Mouse (Mus musculus): Measurements from ENCODE around the gene Sult6b2.

Gene Sult6b2

GRCm38 (mm10) chr6:142745484-142745883 is 58.8 kb downstream of the Sult6b2 start:
- no peak for ATAC-seq (ENCODE audit: insufficient number of reproducible peaks, low FRiP score, low TSS enrichment)

GRCm38 (mm10) chr6:142743193-142743592 is 61.1 kb downstream of the Sult6b2 start:
- ATAC-seq (ENCODE audit: insufficient number of reproducible peaks, low FRiP score, low TSS enrichment) = no peak

GRCm38 (mm10) chr6:142741763-142742162 is 62.5 kb downstream of the Sult6b2 start:
- ATAC-seq (ENCODE audit: insufficient number of reproducible peaks, low FRiP score, low TSS enrichment) = no peak

GRCm38 (mm10) chr6:142738637-142739036 is 65.7 kb downstream of the Sult6b2 start:
- ATAC-seq (ENCODE audit: insufficient number of reproducible peaks, low FRiP score, low TSS enrichment) = no peak

GRCm38 (mm10) chr6:142738225-142738624 is 66.1 kb downstream of the Sult6b2 start:
- no peak for ATAC-seq (ENCODE audit: insufficient number of reproducible peaks, low FRiP score, low TSS enrichment)

- ATAC-seq (ENCODE audit: insufficient number of reproducible peaks, low FRiP score, low TSS enrichment) = peak; percentile 66
Measured at GRCm38 (mm10) chr6:142735302-142736005, 68.8 kb downstream of the Sult6b2 start.
